Mouse (Mus musculus) megakaryocyte, adult 5-6 weeks (primary cell): ENCODE results near the gene Celsr1. TPM values are rescaled to one million over a fixed set of nuclear protein-coding genes. Genes with fewer than 3 reads are reported as not detected.

Experiments used
- ATAC-seq: 2 replicates; pipeline ENCODE4 v1.8.0; 2016; ENCODE audit warnings: mild to moderate bottlenecking, inconsistent platforms; ENCODE audit not compliant: poor library complexity, severe bottlenecking
- total RNA-seq, 2 experiments: library from RNA; stranded (forward) in 1 of 2; stranded (reverse) in 1 of 2; fragments of 153-499, 151-499 nt in 1 of 2; fragments of 221-1000, 200-1000 nt in 1 of 2; gene quantifications; 2 replicates each; pipeline versions ENCODE4 v1.2.3 to v1.2.4; 2015 to 2017

Gene Celsr1
- total RNA-seq, 2 experiments from 2014 or later, result 1.2 TPM

GRCm38 (mm10) chr15:86038802-86039201 lies 5.2 kb upstream of the Celsr1 start:
- peak; percentile 78 for ATAC-seq

GRCm38 (mm10) chr15:86035913-86036312 lies 2.3 kb upstream of the Celsr1 start:
- no peak for ATAC-seq

- ATAC-seq, result no peak
These were observed 1.3 kb upstream of the Celsr1 start for GRCm38 (mm10) chr15:86034781-86035360.

GRCm38 (mm10) chr15:86034021-86034523 lies 495 bp upstream of the Celsr1 start:
- ATAC-seq, result peak; percentile 58

- ATAC-seq, result peak; percentile 46
These were observed 776 bp downstream of the Celsr1 start for GRCm38 (mm10) chr15:86032811-86033190.

- no peak for ATAC-seq
These were observed 3.6 kb downstream of the Celsr1 start for GRCm38 (mm10) chr15:86029981-86030380.

GRCm38 (mm10) chr15:86027871-86028270 lies 5.7 kb downstream of the Celsr1 start:
- ATAC-seq, result no peak

- no peak for ATAC-seq
These were observed 11.6 kb downstream of the Celsr1 start for GRCm38 (mm10) chr15:86021971-86022370.

GRCm38 (mm10) chr15:86021301-86021700 lies 12.3 kb downstream of the Celsr1 start:
- ATAC-seq, result no peak

GRCm38 (mm10) chr15:86020008-86020407 lies 13.6 kb downstream of the Celsr1 start:
- ATAC-seq, result no peak

GRCm38 (mm10) chr15:86018753-86019512 lies 14.6 kb downstream of the Celsr1 start:
- no peak for ATAC-seq

GRCm38 (mm10) chr15:86017336-86017735 lies 16.2 kb downstream of the Celsr1 start:
- no peak for ATAC-seq

GRCm38 (mm10) chr15:86015860-86016541 lies 17.6 kb downstream of the Celsr1 start:
- ATAC-seq, result peak; percentile 55

- no peak for ATAC-seq
These were observed 18.6 kb downstream of the Celsr1 start for GRCm38 (mm10) chr15:86015026-86015425.

GRCm38 (mm10) chr15:86013656-86014055 lies 19.9 kb downstream of the Celsr1 start:
- ATAC-seq, result no peak

GRCm38 (mm10) chr15:86013130-86013529 lies 20.4 kb downstream of the Celsr1 start:
- ATAC-seq, result no peak

- ATAC-seq, result peak; percentile 91
These were observed 25.9 kb downstream of the Celsr1 start for GRCm38 (mm10) chr15:86007690-86008121.

GRCm38 (mm10) chr15:86005691-86006525 lies 27.7 kb downstream of the Celsr1 start:
- ATAC-seq, result no peak

- no peak for ATAC-seq
These were observed 29.5 kb downstream of the Celsr1 start for GRCm38 (mm10) chr15:86004048-86004447.

- ATAC-seq, result no peak
These were observed 32.8 kb downstream of the Celsr1 start for GRCm38 (mm10) chr15:86000706-86001292.
